Mouse (Mus musculus) neural tube, embryonic 14.5 days (tissue): Measurements from ENCODE around the gene Nr4a1. TPM values are rescaled to one million over a fixed set of nuclear protein-coding genes. Genes with fewer than 3 reads are reported as not detected.

Source experiments
- ATAC-seq: fragments of 200-750 bp; cut with Nextera tagmentation; 2 replicates; pipeline ENCODE4 v1.8.0; 2017; ENCODE audit warnings: low read depth, mild to moderate bottlenecking, moderate TSS enrichment, moderate library complexity
- H3K27ac ChIP-seq: fragments of 300-500 bp; sonication (generic); 2 replicates; pipeline ENCODE4 v1.5.1; 2014; ENCODE audit warnings: low read depth, mild to moderate bottlenecking, control low read depth, low read length, moderate library complexity, mixed read lengths
- H3K27me3 ChIP-seq: fragments of 300-500 bp; sonication (generic); 2 replicates; pipeline ENCODE4 v1.6.1; 2014; ENCODE audit warnings: low read length; ENCODE audit not compliant: control insufficient read depth, insufficient read depth
- H3K36me3 ChIP-seq: fragments of 300-500 bp; sonication (generic); 2 replicates; pipeline ENCODE4 v1.6.1; 2014; ENCODE audit warnings: low read length, mixed read lengths; ENCODE audit not compliant: control insufficient read depth, insufficient read depth
- H3K4me1 ChIP-seq: fragments of 300-500 bp; sonication (generic); 2 replicates; pipeline ENCODE4 v1.6.1; 2014; ENCODE audit warnings: low read length; ENCODE audit not compliant: control insufficient read depth, insufficient read depth
- H3K4me2 ChIP-seq: fragments of 300-500 bp; sonication (generic); 2 replicates; pipeline ENCODE4 v1.6.1; 2014; ENCODE audit warnings: mild to moderate bottlenecking, low read depth, low read length, control low read depth
- H3K4me3 ChIP-seq: fragments of 300-500 bp; sonication (generic); 2 replicates; pipeline ENCODE4 v1.5.1; 2014; ENCODE audit warnings: low read depth, low read length, control low read depth, mixed read lengths
- H3K9ac ChIP-seq: fragments of 300-500 bp; sonication (generic); replicated peaks from 2 replicates; pipeline ENCODE4 v1.6.1; 2014; ENCODE audit warnings: low read depth, mild to moderate bottlenecking, control low read depth, low read length, mixed read lengths
- H3K9me3 ChIP-seq: fragments of 300-500 bp; sonication (generic); 2 replicates; pipeline ENCODE4 v1.6.1; 2016; ENCODE audit warnings: low read length; ENCODE audit not compliant: control insufficient read depth
- WGBS: fragments of 180-500 bp; shearing (Covaris S2); extraction: QIAGEN DNeasy Blood & Tissue Kit; methylation state at CpG from one replicate; pipeline ENCODE4 v1.1.7; 2014; 5-methylcytosine and 5-hydroxymethylcytosine counted together
- polyA plus RNA-seq: library from polyadenylated mRNA; unstranded; fragments of >200 nt; fragmentation: Nextera tagmentation; extraction: Ambion mirVana; gene quantifications from 2 replicates; pipeline ENCODE4 v1.2.1, GENCODE M21; 2014

The Nr4a1 gene
- polyA plus RNA-seq, 1 experiment from 2014 or later: 5.3 TPM

DNA sequence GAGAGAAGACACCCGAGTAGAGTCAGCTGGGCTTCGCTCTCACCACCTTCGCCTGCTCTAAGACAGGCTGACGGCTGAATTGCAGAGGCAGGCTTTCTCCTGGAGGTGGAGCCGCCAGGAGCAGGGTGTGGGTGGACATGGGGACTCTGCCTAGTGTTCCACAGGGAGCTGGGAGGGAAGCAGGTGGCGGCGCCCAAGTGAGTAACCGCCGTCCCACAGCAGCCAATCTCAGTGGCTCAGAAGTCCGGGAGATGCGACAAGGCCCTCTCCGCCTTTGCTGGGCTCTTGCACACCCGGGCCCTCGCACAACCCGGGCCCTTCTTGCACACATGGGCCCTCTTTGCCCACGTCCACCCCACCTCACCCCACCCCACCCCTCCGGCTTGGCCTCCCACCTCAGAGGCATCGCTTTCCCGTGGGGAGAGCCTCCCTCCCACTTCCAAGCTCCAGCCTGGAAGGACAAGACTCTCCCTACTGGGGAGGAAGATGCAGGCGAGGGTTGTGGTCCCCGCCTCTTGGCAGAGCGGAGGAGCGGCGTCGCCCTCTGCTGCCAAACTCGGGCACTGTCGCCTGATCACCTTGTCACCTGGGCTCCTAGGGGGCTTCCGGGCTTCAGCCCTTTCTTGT is 15.1 kb upstream of the Nr4a1 start:
- no peaks in the 10 kb centered on the region for H3K4me1 ChIP-seq
- peak overlapping the region; percentile 45 for H3K4me2 ChIP-seq
- peak overlapping the region; percentile 7; the same call in 1 of the 2 replicates for H3K4me3 ChIP-seq
- ATAC-seq: 0 out of 2 replicates have a peak, but pooled peaks have one; percentile 38
- H3K27ac ChIP-seq: no peak overlapping the region
- no peaks in the 10 kb centered on the region for H3K36me3 ChIP-seq
- 5% methylated on average over 28 of the region's 28 CpGs for WGBS
- peak overlapping the region; percentile 47 for H3K9ac ChIP-seq
- H3K27me3 ChIP-seq: no peaks in the 10 kb centered on the region
- no peaks in the 10 kb centered on the region for H3K9me3 ChIP-seq

DNA sequence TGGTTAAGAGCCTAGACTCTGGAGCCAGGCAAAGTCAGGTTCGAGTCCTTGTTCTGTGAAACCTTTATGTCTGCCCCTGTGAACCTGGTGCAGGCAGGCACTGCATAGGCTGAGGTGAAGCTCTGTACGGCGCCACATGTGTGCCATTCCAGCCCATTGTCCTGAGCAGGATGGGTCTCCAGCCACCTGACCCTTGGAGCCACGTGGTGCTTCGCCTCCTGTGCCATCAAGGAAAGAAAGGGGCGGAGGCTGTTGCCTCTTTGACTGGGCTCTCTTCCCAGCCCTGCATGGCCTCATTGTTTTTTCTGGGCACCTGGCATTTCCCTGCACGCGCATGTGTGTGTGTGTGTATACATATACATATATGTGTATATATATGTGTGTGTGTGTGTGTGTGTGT is 14.2 kb upstream of the Nr4a1 start:
- no peak overlapping the region for H3K4me2 ChIP-seq
- H3K27me3 ChIP-seq: no peaks in the 10 kb centered on the region
- no peaks in the 10 kb centered on the region for H3K36me3 ChIP-seq
- no peak overlapping the region for H3K27ac ChIP-seq
- no peak overlapping the region for H3K9ac ChIP-seq
- H3K9me3 ChIP-seq: no peaks in the 10 kb centered on the region
- WGBS: 59% methylated on average over 8 of the region's 8 CpGs
- H3K4me3 ChIP-seq: no peak overlapping the region
- H3K4me1 ChIP-seq: no peaks in the 10 kb centered on the region
- no peak for ATAC-seq

DNA sequence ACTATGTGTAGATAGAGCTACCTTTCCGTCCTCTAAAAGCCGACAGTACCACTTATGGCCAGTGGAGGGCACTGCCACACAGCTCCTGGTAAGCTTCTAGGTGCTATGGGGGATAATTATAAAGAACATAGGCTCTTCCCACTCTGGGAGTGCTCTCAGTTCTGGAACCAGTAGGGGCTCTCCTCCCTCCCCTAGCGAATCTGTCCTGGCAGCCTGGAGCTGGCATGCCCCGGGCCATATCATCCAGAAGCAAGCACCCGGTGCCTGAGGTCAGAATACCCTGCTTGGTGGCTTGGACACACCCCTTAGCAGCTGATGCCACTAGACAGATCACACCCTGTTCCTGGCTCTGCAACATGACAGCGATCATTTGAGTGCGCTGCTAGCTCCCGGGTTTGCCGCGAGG is 13.3 kb upstream of the Nr4a1 start:
- peak; percentile 76 for ATAC-seq
- no peaks in the 10 kb centered on the region for H3K9me3 ChIP-seq
- no peaks in the 10 kb centered on the region for H3K27me3 ChIP-seq
- H3K27ac ChIP-seq: no peak overlapping the region
- H3K36me3 ChIP-seq: no peaks in the 10 kb centered on the region
- peak overlapping the region; percentile 33 for H3K4me2 ChIP-seq
- H3K4me1 ChIP-seq: 0 out of 2 replicates have a peak, but pooled peaks cover 2% of the 10 kb centered on the region
- 9% methylated on average over 10 of the region's 10 CpGs for WGBS
- H3K4me3 ChIP-seq: no peak overlapping the region
- H3K9ac ChIP-seq: no peak overlapping the region

DNA sequence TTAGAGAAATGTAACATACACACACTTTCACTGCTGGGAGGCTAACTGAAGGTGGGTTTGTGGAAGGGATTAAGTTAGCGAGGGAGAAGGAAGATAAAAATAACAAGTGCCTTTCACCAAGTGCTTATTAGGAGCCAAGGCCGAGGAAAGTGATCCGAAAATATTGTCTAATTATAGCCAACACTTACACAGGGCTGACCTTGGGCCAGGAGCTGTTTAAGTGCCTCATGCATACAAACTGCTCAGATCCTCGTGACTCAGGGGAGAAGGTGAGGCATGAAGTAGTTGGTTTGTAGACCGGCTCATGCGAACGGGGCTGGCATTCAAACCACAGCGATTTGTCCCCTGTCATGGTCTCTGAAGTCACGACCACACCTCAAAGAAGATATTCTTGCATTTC is 12.8 kb upstream of the Nr4a1 start:
- 71% methylated on average over 9 of the region's 9 CpGs for WGBS

DNA sequence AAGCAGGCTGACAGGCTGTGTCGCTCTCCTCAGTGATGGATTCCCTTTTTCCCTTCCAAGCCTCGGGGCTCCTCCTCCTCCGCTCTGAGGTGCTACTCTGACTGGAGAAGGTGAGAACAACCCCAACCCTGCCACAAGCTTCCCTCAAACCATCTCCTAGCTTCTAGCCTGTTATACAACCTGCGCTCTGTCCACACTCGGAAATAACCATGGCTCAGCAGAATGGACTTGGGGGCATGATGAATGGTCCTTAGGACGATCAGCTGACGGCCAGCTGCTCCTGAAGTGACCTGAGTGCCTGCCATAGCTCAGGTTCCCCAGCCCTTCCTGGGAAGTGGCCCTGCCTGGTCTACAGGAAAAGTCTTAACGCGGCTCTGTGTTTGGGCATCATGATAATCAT is 12.2 kb upstream of the Nr4a1 start:
- no peak overlapping the region for H3K4me2 ChIP-seq
- 77% methylated on average over 9 of the region's 9 CpGs for WGBS
- no peak overlapping the region for H3K9ac ChIP-seq
- 0 out of 2 replicates have a peak, but pooled peaks cover 3% of the 10 kb centered on the region for H3K4me1 ChIP-seq
- no peak overlapping the region for H3K27ac ChIP-seq
- no peaks in the 10 kb centered on the region for H3K9me3 ChIP-seq
- H3K36me3 ChIP-seq: no peaks in the 10 kb centered on the region
- no peak overlapping the region for H3K4me3 ChIP-seq
- no peak for ATAC-seq
- no peaks in the 10 kb centered on the region for H3K27me3 ChIP-seq

More for the DNA sequence above, 12.8 kb upstream of the Nr4a1 start:
- H3K27me3 ChIP-seq: no peaks in the 10 kb centered on the region
- H3K36me3 ChIP-seq: no peaks in the 10 kb centered on the region
- no peaks in the 10 kb centered on the region for H3K9me3 ChIP-seq
- H3K27ac ChIP-seq: no peak overlapping the region
- no peak overlapping the region for H3K4me3 ChIP-seq
- H3K9ac ChIP-seq: no peak overlapping the region
- ATAC-seq: no peak
- H3K4me2 ChIP-seq: no peak overlapping the region; the same call in 1 of the 2 replicates
- H3K4me1 ChIP-seq: 0 out of 2 replicates have a peak, but pooled peaks cover 3% of the 10 kb centered on the region

DNA sequence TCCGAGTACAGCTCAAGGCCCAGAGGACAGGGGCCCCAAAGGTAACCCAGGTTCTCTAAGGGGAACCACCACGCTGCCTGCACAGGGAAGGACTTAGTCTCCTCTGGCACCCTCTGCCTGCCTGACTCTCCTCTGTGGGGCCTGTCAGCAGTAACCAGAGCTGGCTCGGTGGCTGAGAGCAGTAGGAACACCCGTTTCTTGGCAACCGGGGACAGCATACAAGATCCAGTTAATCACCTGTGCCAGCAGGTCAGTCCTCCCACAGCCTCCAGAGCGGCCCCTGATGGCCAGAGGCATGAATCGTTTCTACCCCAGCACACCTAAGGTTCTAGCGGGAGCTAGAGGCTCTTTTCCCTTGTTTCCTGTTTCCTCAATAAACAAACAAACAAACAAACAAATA is 11.4 kb upstream of the Nr4a1 start:
- Histone ChIP-seq H3K27ac (no peak overlapping the region), H3K27me3 (no peaks in the 10 kb centered on the region), H3K4me1 (0 out of 2 replicates have a peak, but pooled peaks cover 8% of the 10 kb centered on the region), H3K4me3 (no peak overlapping the region), H3K9me3 (no peaks in the 10 kb centered on the region), H3K36me3 (no peaks in the 10 kb centered on the region), H3K4me2 (no peak overlapping the region), H3K9ac (no peak overlapping the region)
- no peak for ATAC-seq
- WGBS: 23% methylated on average over 8 of the region's 8 CpGs

DNA sequence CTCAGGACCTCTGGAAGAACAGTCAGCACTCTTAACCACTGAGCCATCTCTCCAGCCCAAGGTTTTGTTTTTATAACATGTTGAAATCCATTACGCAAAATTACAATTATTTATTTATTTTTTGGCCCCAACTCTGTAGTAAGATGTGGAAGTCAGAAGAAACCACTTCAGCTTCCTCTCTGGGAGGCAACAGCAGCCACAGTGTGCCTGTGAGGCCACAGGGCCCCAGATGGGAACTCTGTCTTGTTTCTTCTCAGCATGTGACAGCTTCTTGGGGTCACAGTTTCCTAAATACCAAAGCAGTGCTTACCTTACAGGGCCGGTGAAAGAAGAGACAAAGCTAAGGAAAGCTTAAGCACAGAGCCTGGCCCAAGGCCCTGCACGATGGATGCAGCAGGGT is 10.1 kb upstream of the Nr4a1 start:
- no peak for ATAC-seq
- Histone ChIP-seq H3K9ac (no peak overlapping the region), H3K4me3 (no peak overlapping the region), H3K4me2 (no peak overlapping the region), H3K9me3 (no peaks in the 10 kb centered on the region), H3K36me3 (no peaks in the 10 kb centered on the region), H3K27ac (no peak overlapping the region), H3K4me1 (0 out of 2 replicates have a peak, but pooled peaks cover 8% of the 10 kb centered on the region), H3K27me3 (no peaks in the 10 kb centered on the region)
- 71% methylated on average over 3 of the region's 3 CpGs for WGBS

DNA sequence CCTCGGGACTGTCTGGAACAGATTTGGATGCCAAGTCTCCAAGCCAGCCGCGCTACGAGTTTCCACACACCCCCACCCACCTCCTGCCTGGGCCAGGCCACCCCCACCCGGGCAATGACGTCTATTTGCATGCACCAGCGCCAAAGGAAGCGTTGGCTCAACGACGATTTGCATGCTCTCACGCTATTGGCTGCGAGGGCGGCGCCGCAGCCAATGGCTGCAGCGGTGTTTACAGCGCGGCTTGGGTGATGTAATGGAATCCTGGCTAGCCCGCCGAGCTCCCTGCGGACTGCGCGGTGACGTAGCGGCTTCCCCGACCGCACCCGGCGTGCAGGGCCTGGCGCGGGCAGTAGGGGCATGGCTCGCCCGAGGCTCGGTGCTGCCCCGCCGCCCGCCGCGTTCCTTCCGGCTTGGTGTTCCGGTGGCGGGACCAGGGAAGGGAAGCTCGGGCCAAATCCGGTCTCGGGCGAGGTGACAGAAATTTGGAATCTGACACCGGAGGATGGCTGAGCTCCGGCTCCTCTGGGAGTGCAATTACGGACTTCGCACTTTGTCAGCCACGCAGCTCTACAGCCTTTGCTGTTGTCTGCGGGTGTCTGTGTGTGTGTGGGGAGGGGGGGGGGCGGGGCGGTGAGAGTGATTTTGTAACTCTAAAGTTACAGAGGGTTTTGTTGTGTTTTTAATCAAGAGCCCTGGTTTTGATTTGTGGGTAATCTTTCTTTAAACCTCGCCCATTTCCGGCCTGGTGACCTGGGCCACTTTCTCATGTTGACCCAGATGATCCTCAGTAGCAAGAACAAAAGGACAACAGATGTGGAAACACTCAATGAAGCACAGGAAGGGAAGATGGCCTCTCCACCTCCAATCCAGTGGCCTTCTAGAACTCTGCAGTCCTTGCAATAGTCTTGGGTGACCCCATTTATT is 7.6 kb upstream of the Nr4a1 start:
- H3K27me3 ChIP-seq: no peaks in the 10 kb centered on the region
- 0 out of 2 replicates have a peak, but pooled peaks cover 8% of the 10 kb centered on the region for H3K4me1 ChIP-seq
- peak overlapping the region; percentile 43 for H3K4me3 ChIP-seq
- no peaks in the 10 kb centered on the region for H3K36me3 ChIP-seq
- peak overlapping the region; percentile 87 for H3K27ac ChIP-seq
- WGBS: 3% methylated on average over 56 of the region's 56 CpGs
- peak; percentile 98 for ATAC-seq
- peak overlapping the region; percentile 76 for H3K4me2 ChIP-seq
- H3K9me3 ChIP-seq: no peaks in the 10 kb centered on the region
- peak overlapping the region; percentile 70 for H3K9ac ChIP-seq

DNA sequence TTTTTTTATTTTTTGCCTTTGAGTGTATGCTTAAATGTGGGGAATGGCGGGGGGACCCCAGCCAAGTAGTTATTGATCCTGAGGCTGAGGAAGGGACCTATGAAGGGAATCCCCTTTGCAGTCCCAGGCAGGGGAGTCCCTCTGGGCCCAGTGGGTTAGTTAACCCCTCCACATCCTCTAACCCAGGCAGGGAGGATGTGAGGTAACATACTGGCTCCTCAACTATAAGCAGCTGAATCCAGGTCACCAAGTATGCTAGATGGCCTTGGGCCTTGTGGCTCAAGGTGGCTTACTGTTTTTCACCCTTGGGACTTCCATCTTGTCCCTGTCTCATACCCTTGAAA is 6.9 kb upstream of the Nr4a1 start:
- 0 out of 2 replicates have a peak overlapping the region, but pooled peaks have one; percentile 13 for H3K9ac ChIP-seq
- no peak overlapping the region for H3K27ac ChIP-seq

More for the DNA sequence above, 6.9 kb upstream of the Nr4a1 start:
- Histone ChIP-seq H3K9me3 (no peaks in the 10 kb centered on the region), H3K4me2 (peak overlapping the region; percentile 76), H3K4me3 (0 out of 2 replicates have a peak overlapping the region, but pooled peaks have one; percentile 43), H3K4me1 (0 out of 2 replicates have a peak, but pooled peaks cover 8% of the 10 kb centered on the region), H3K27me3 (no peaks in the 10 kb centered on the region), H3K36me3 (no peaks in the 10 kb centered on the region)
- no peak for ATAC-seq
- WGBS: 100% methylated on average over 1 of the region's 1 CpGs
